Mouse (Mus musculus): ENCODE measurements around the gene Egr4.

Egr4 gene

GRCm38 (mm10) chr6:85502911-85503250 lies 10.5 kb downstream of the Egr4 start, which contains the start of gene Fbxo41:
Gene Fbxo41, minus strand, starts transcription at chr6:85502994.
- POLR2A ChIA-PET, result interaction anchor here in 3 of 4 experiments (0.5 to 1.8 kb wide), 6 partner anchors 9 to 841 kb away, joined by 3 to 9 read pairs (median 5); partner anchors contain the start of genes Pradc1 (in 2 of the 3), Cct7 (in 1 of the 3) and Egr4 (in 1 of the 3)
- CTCF ChIA-PET, result interaction anchor here in 1 of 4 experiments (1.8 kb wide), 1 partner anchor 10 kb away, joined by 4 read pairs; no protein-coding TSS in a partner anchor

- POLR2A ChIA-PET, result interaction anchor here in 2 of 4 experiments (0.5 to 1.8 kb wide), 6 partner anchors 9 to 841 kb away, joined by 3 to 9 read pairs (median 5); partner anchors contain the start of genes Cct7 (in 1 of the 2), Egr4 (in 1 of the 2) and Pradc1 (in 1 of the 2)
These were observed 11.1 kb downstream of the Egr4 start for GRCm38 (mm10) chr6:85502103-85502910.

GRCm38 (mm10) chr6:85501571-85502102 lies 11.8 kb downstream of the Egr4 start:
- ChIA-PET CTCF (interaction anchor here (0.5 to 1.1 kb wide), 5 partner anchors 8 to 36 kb away, joined by 3 to 6 read pairs (median 3); no protein-coding TSS in a partner anchor), POLR2A (interaction anchor here in 2 of 4 experiments (0.9 to 1.1 kb wide), 2 partner anchors 10 to 50 kb away, joined by 3 to 4 read pairs; partner anchors contain the start of gene Pradc1 (in 1 of the 2))

More at GRCm38 (mm10) chr6:85502103-85502910, 11.1 kb downstream of the Egr4 start:
- CTCF ChIA-PET, result interaction anchor here in 2 of 4 experiments (0.5 to 1.8 kb wide), 4 partner anchors 8 to 37 kb away, joined by 3 to 6 read pairs (median 4); no protein-coding TSS in a partner anchor

- POLR2A ChIA-PET, result no interaction called here
- CTCF ChIA-PET, result interaction anchor here in 2 of 4 experiments (0.6 to 1.7 kb wide), 2 partner anchors 10 to 25 kb away, joined by 4 to 8 read pairs; no protein-coding TSS in a partner anchor
These were observed 13.0 kb downstream of the Egr4 start for GRCm38 (mm10) chr6:85500416-85500815.

- ChIA-PET CTCF (interaction anchor here in 2 of 4 experiments (0.5 to 1.5 kb wide), 3 partner anchors 12 to 237 kb away, joined by 3 to 5 read pairs (median 3); no protein-coding TSS in a partner anchor), POLR2A (interaction anchor here in 2 of 4 experiments (0.6 to 1.9 kb wide), 6 partner anchors 8 to 90 kb away, joined by 3 to 5 read pairs (median 3); partner anchors contain the start of genes Alms1 (in 1 of the 2) and Egr4 (in 1 of the 2))
These were observed 15.2 kb downstream of the Egr4 start for GRCm38 (mm10) chr6:85498147-85498546.

GRCm38 (mm10) chr6:85496976-85497375 lies 16.4 kb downstream of the Egr4 start:
- CTCF ChIA-PET, result interaction anchor here in 1 of 4 experiments (0.7 to 1.5 kb wide), 2 partner anchors 14 kb away, joined by 3 to 5 read pairs; no protein-coding TSS in a partner anchor
- POLR2A ChIA-PET, result interaction anchor here in 1 of 4 experiments (0.6 to 1.8 kb wide), 3 partner anchors 9 to 904 kb away, joined by 3 to 5 read pairs (median 4); partner anchors contain the start of genes Cct7 and Pradc1

GRCm38 (mm10) chr6:85491606-85492005 lies 21.8 kb downstream of the Egr4 start:
- CTCF ChIA-PET, result no interaction called here
- POLR2A ChIA-PET, result no interaction called here

- CTCF ChIA-PET, result interaction anchor here in 3 of 4 experiments (1.1 to 1.5 kb wide), 3 partner anchors 12 to 14 kb away, joined by 3 to 6 read pairs (median 5); no protein-coding TSS in a partner anchor
- POLR2A ChIA-PET, result interaction anchor here in 2 of 4 experiments (0.6 to 3.5 kb wide), 12 partner anchors 8 to 39 kb away, joined by 3 to 29 read pairs (median 5); partner anchors contain the start of genes Cct7 (in 2 of the 2) and Pradc1 (in 2 of the 2)
These were observed 23.1 kb downstream of the Egr4 start for GRCm38 (mm10) chr6:85490252-85490651.

- POLR2A ChIA-PET, result interaction anchor here in 3 of 4 experiments (0.5 to 3.5 kb wide), 21 partner anchors 9 to 1738 kb away, joined by 3 to 29 read pairs (median 4); partner anchors contain the start of genes Cct7 (in 3 of the 3) and Pradc1 (in 3 of the 3)
- CTCF ChIA-PET, result interaction anchor here in 3 of 4 experiments (1.1 to 1.5 kb wide), 3 partner anchors 12 to 14 kb away, joined by 3 to 6 read pairs (median 5); no protein-coding TSS in a partner anchor
These were observed 23.7 kb downstream of the Egr4 start for GRCm38 (mm10) chr6:85489717-85490116.

- ChIA-PET CTCF (interaction anchor here in 1 of 4 experiments (0.5 kb wide), 2 partner anchors 11 to 69 kb away, joined by 3 to 4 read pairs; no protein-coding TSS in a partner anchor), POLR2A (interaction anchor here (0.7 to 3.5 kb wide), 19 partner anchors 8 to 1955 kb away, joined by 3 to 29 read pairs (median 3); partner anchors contain the start of genes Pradc1 (in 4 of the 4), Cct7 (in 3 of the 4) and Egr4 (in 1 of the 4))
These were observed 24.9 kb downstream of the Egr4 start for GRCm38 (mm10) chr6:85488510-85488909.

- CTCF ChIA-PET, result no interaction called here
- POLR2A ChIA-PET, result interaction anchor here in 3 of 4 experiments (0.6 to 1.8 kb wide), 5 partner anchors 9 to 40 kb away, joined by 3 to 8 read pairs (median 5); partner anchors contain the start of genes Pradc1 (in 2 of the 3) and Cct7 (in 1 of the 3)
These were observed 27.7 kb downstream of the Egr4 start for GRCm38 (mm10) chr6:85485738-85486137.

GRCm38 (mm10) chr6:85483843-85484721 lies 29.3 kb downstream of the Egr4 start:
- POLR2A ChIA-PET, result interaction anchor here (0.5 to 2.1 kb wide), 18 partner anchors 9 to 289 kb away, joined by 3 to 13 read pairs (median 4); partner anchors contain the start of genes Cct7 (in 3 of the 4), Pradc1 (in 3 of the 4) and Alms1 (in 1 of the 4)
- CTCF ChIA-PET, result interaction anchor here in 3 of 4 experiments (0.9 to 1.7 kb wide), 6 partner anchors 9 to 347 kb away, joined by 3 to 6 read pairs (median 3); partner anchors contain the start of genes Cct7 (in 1 of the 3), Pradc1 (in 1 of the 3) and Spr (in 1 of the 3)

GRCm38 (mm10) chr6:85480685-85481084 lies 32.7 kb downstream of the Egr4 start:
- ChIA-PET POLR2A (interaction anchor here in 3 of 4 experiments (1.0 to 2.3 kb wide), 8 partner anchors 9 to 31 kb away, joined by 3 to 11 read pairs (median 6); partner anchors contain the start of genes Cct7 (in 3 of the 3) and Pradc1 (in 3 of the 3)), CTCF (interaction anchor here in 1 of 4 experiments (1.0 kb wide), 1 partner anchor 16 kb away, joined by 4 read pairs; no protein-coding TSS in a partner anchor)

- ChIA-PET POLR2A (interaction anchor here in 3 of 4 experiments (0.6 to 11.9 kb wide), 10 partner anchors 9 to 30 kb away, joined by 3 to 145 read pairs (median 6); partner anchors contain the start of genes Cct7 (in 3 of the 3) and Pradc1 (in 3 of the 3)), CTCF (interaction anchor here in 1 of 4 experiments (0.6 to 1.0 kb wide), 2 partner anchors 15 to 45 kb away, joined by 3 to 4 read pairs; no protein-coding TSS in a partner anchor)
These were observed 33.4 kb downstream of the Egr4 start for GRCm38 (mm10) chr6:85479979-85480378.

GRCm38 (mm10) chr6:85478416-85478815 lies 35.0 kb downstream of the Egr4 start:
- CTCF ChIA-PET, result interaction anchor here in 3 of 4 experiments (0.9 to 4.2 kb wide), 8 partner anchors 11 to 132 kb away, joined by 3 to 46 read pairs (median 6); partner anchors contain the start of genes Cct7 (in 2 of the 3) and Pradc1 (in 2 of the 3)
- POLR2A ChIA-PET, result interaction anchor here in 3 of 4 experiments (0.8 to 12.5 kb wide), 7 partner anchors 10 to 49 kb away, joined by 3 to 207 read pairs (median 3); partner anchors contain the start of genes Cct7 (in 1 of the 3) and Pradc1 (in 1 of the 3)

All from embryonic stem cell, embryonic (primary cell).